Mouse (Mus musculus): ENCODE data around the gene Mbnl3. TPM values are rescaled to one million over a fixed set of nuclear protein-coding genes. Genes with fewer than 3 reads are reported as not detected.

The Mbnl3 gene
- total and polyA plus RNA-seq, 3 experiments = 0.41 to 1.5 (median 0.93) TPM

- 39% methylated on average over 3 of the region's 3 CpGs for WGBS
- H3K4me3 ChIP-seq = no peak overlapping the region
- H3K27me3 ChIP-seq (ENCODE audit: control insufficient read depth, insufficient read depth, low read length) = no peaks in the 10 kb centered on the region
- TF ChIP-seq EP300 (IDR thresholded peaks at IDR 0.05; ENCODE audit: insufficient read depth, low read depth, low read length) (no peak), POLR2A (IDR thresholded peaks at IDR 0.05; ENCODE audit: insufficient read depth, low read depth, low read length) (no peak), CTCF (IDR thresholded peaks at IDR 0.05) (peak; percentile 72)
- DNase-seq = peak in 1 of 2 experiments; percentile 30
- H3K9ac ChIP-seq (ENCODE audit: low read depth, low read length) = no peak overlapping the region
- H3K27ac ChIP-seq = no peak overlapping the region
- H3K36me3 ChIP-seq (ENCODE audit: control insufficient read depth, insufficient read depth, low read length) = no peaks in the 10 kb centered on the region
- H3K79me2 ChIP-seq (replicated peaks; ENCODE audit: control insufficient read depth, insufficient read depth, low read length) = no peaks in the 10 kb centered on the region
- intact Hi-C loops (cut with DNase I) = no loop called here
- no peaks in the 10 kb centered on the region for H3K4me1 ChIP-seq (ENCODE audit: control insufficient read depth, insufficient read depth, low read length)
Measured at GRCm38 (mm10) chrX:51076744-51077143, 129.6 kb downstream of the Mbnl3 start.

Small RNA genes within 50 kb of the gene (microRNA-seq; reads per million reads assigned to microRNA genes)
- gene Gm23417 = 0 reads per million in 2 experiments

Other genes starting within 250 kb of the Mbnl3 start
- gene Rap2c, start 188.5 kb downstream of the Mbnl3 start, total RNA-seq (2021) = 10 to 100 TPM; 19.4 to 22.2 TPM
- gene Rap2c, start 188.5 kb downstream of the Mbnl3 start, polyA plus RNA-seq (2012; rRNA removed) = 4.6 and 10.1 TPM in 2 replicates